Mouse (Mus musculus): ENCODE results near the gene Btg4. TPM values are rescaled to one million over a fixed set of nuclear protein-coding genes. Genes with fewer than 3 reads are reported as not detected.

Btg4 gene
- not detected in 2 replicates for polyA plus RNA-seq (2014; fragmentation: Nextera tagmentation; extraction: Ambion mirVana)

- 75% methylated on average over 2 of the region's 2 CpGs for WGBS
- no peak for ATAC-seq (ENCODE audit: insufficient number of reproducible peaks, insufficient read depth, low FRiP score, low read depth)
- Histone ChIP-seq H3K36me3 (ENCODE audit: control insufficient read depth, insufficient read depth, low read length) (peaks cover 18% of the 10 kb centered on the region), H3K9me3 (ENCODE audit: control insufficient read depth, low read length) (no peaks in the 10 kb centered on the region), H3K4me1 (ENCODE audit: control insufficient read depth in 2 of 2, insufficient read depth in 2 of 2, low read length in 2 of 2) (no peaks in the 10 kb centered on the region), H3K4me3 (ENCODE audit: control insufficient read depth in 1 of 2, insufficient read depth in 1 of 2, low read depth in 1 of 2, low read length in 2 of 2) (no peak within 1 kb of the TSS), H3K4me2 (ENCODE audit: low read length) (no peak within 1 kb of the TSS), H3K27ac (replicated peaks in 1 of 2; ENCODE audit: control insufficient read depth in 1 of 2, insufficient read depth in 1 of 2, low read depth in 2 of 2, low read length in 2 of 2) (no peak within 1 kb of the TSS), H3K9ac (ENCODE audit: low read length) (no peak within 1 kb of the TSS), H3K27me3 (ENCODE audit: control insufficient read depth, insufficient read depth, low read length) (no peaks in the 10 kb centered on the region)
Measured at GRCm38 (mm10) chr9:51060601-51061000, at the start of gene Btg4. Gene Btg4 (plus strand): TSS chr9:51060901.

- Histone ChIP-seq H3K27ac (replicated peaks in 1 of 2; ENCODE audit: control insufficient read depth in 1 of 2, insufficient read depth in 1 of 2, low read depth in 2 of 2, low read length in 2 of 2) (no peak overlapping the region), H3K4me2 (ENCODE audit: low read length) (no peak overlapping the region), H3K4me1 (ENCODE audit: control insufficient read depth in 2 of 2, insufficient read depth in 2 of 2, low read length in 2 of 2) (peaks cover 5 to 11% of the 10 kb centered on the region in 2 experiments; a peak in 3 of 4 replicates), H3K36me3 (ENCODE audit: control insufficient read depth, insufficient read depth, low read length) (no peaks in the 10 kb centered on the region), H3K9me3 (ENCODE audit: control insufficient read depth, low read length) (no peaks in the 10 kb centered on the region), H3K27me3 (ENCODE audit: control insufficient read depth, insufficient read depth, low read length) (no peaks in the 10 kb centered on the region), H3K4me3 (ENCODE audit: control insufficient read depth in 1 of 2, insufficient read depth in 1 of 2, low read depth in 1 of 2, low read length in 2 of 2) (no peak overlapping the region), H3K9ac (ENCODE audit: low read length) (no peak overlapping the region)
- WGBS: 61% methylated on average over 1 of the region's 1 CpGs
- ATAC-seq (ENCODE audit: insufficient number of reproducible peaks, insufficient read depth, low FRiP score, low read depth): no peak
Measured at GRCm38 (mm10) chr9:51013644-51014043, 47.1 kb upstream of the Btg4 start.

GRCm38 (mm10) chr9:51015732-51016131, 45.0 kb upstream of the Btg4 start:
- H3K9me3 ChIP-seq (ENCODE audit: control insufficient read depth, low read length): no peaks in the 10 kb centered on the region
- no peaks in the 10 kb centered on the region for H3K27me3 ChIP-seq (ENCODE audit: control insufficient read depth, insufficient read depth, low read length)
- peaks cover 2 to 4% of the 10 kb centered on the region in 2 experiments; a peak in 3 of 4 replicates for H3K4me1 ChIP-seq (ENCODE audit: control insufficient read depth in 2 of 2, insufficient read depth in 2 of 2, low read length in 2 of 2)
- 3% methylated on average over 4 of the region's 4 CpGs for WGBS
- H3K9ac ChIP-seq (ENCODE audit: low read length): no peak overlapping the region
- no peak overlapping the region for H3K27ac ChIP-seq (replicated peaks in 1 of 2; ENCODE audit: control insufficient read depth in 1 of 2, insufficient read depth in 1 of 2, low read depth in 2 of 2, low read length in 2 of 2)
- no peak overlapping the region for H3K4me3 ChIP-seq (ENCODE audit: control insufficient read depth in 1 of 2, insufficient read depth in 1 of 2, low read depth in 1 of 2, low read length in 2 of 2)
- ATAC-seq (ENCODE audit: insufficient number of reproducible peaks, insufficient read depth, low FRiP score, low read depth): no peak
- no peak overlapping the region for H3K4me2 ChIP-seq (ENCODE audit: low read length)
- H3K36me3 ChIP-seq (ENCODE audit: control insufficient read depth, insufficient read depth, low read length): no peaks in the 10 kb centered on the region

DNA sequence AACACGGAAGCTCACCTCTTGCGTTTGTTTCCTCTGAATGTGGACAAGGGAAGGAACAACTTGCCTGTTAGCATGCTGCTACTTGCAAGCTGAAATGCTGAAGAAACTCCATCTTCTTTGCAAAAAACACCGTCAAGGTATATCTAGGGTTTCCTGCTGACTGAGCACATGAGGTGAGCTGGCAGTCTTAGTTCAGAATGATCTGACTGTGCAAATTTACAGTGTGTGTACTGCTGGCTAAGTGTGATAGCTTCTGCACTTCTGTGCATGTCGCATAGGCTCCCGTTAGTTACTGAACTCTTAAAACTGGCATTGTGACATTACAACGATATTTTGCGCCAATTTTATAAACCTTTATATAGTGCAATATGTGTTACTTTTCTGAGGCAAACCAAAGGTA, 41.0 kb upstream of the Btg4 start:
- ATAC-seq (ENCODE audit: insufficient number of reproducible peaks, insufficient read depth, low FRiP score, low read depth): no peak
- Histone ChIP-seq H3K4me2 (ENCODE audit: low read length) (no peak overlapping the region), H3K4me1 (ENCODE audit: control insufficient read depth in 2 of 2, insufficient read depth in 2 of 2, low read length in 2 of 2) (peaks cover 2 to 4% of the 10 kb centered on the region in 2 experiments; a peak in 3 of 4 replicates), H3K4me3 (ENCODE audit: control insufficient read depth in 1 of 2, insufficient read depth in 1 of 2, low read depth in 1 of 2, low read length in 2 of 2) (no peak overlapping the region), H3K27me3 (ENCODE audit: control insufficient read depth, insufficient read depth, low read length) (no peaks in the 10 kb centered on the region), H3K9ac (ENCODE audit: low read length) (no peak overlapping the region), H3K9me3 (ENCODE audit: control insufficient read depth, low read length) (no peaks in the 10 kb centered on the region), H3K27ac (replicated peaks in 1 of 2; ENCODE audit: control insufficient read depth in 1 of 2, insufficient read depth in 1 of 2, low read depth in 2 of 2, low read length in 2 of 2) (no peak overlapping the region), H3K36me3 (ENCODE audit: control insufficient read depth, insufficient read depth, low read length) (no peaks in the 10 kb centered on the region)
- WGBS: 77% methylated on average over 7 of the region's 7 CpGs

DNA sequence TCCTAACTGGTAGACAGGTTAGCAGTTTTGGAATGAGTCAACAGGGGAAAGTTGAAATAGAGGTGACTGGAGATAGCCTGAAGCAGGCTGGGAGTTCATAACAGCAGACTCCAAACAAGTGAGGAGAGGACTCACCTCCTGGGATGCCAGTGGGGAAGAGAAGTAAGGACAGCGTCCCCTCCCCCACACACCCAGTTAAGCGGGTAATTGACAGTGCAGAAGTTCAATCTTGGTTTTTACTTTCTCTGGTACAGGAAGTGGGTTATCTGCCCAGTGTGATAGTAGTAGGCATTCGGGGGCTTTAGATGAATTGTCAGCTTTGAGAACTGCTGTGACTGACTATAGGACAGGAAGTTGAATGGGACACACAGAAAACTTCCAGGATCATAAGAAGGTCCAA, 40.4 kb upstream of the Btg4 start:
- Histone ChIP-seq H3K4me2 (ENCODE audit: low read length) (no peak overlapping the region), H3K9ac (ENCODE audit: low read length) (no peak overlapping the region), H3K27ac (replicated peaks in 1 of 2; ENCODE audit: control insufficient read depth in 1 of 2, insufficient read depth in 1 of 2, low read depth in 2 of 2, low read length in 2 of 2) (no peak overlapping the region), H3K27me3 (ENCODE audit: control insufficient read depth, insufficient read depth, low read length) (no peaks in the 10 kb centered on the region), H3K36me3 (ENCODE audit: control insufficient read depth, insufficient read depth, low read length) (no peaks in the 10 kb centered on the region), H3K4me1 (ENCODE audit: control insufficient read depth in 2 of 2, insufficient read depth in 2 of 2, low read length in 2 of 2) (peaks cover 2 to 4% of the 10 kb centered on the region in 2 experiments; a peak in 3 of 4 replicates), H3K9me3 (ENCODE audit: control insufficient read depth, low read length) (no peaks in the 10 kb centered on the region), H3K4me3 (ENCODE audit: control insufficient read depth in 1 of 2, insufficient read depth in 1 of 2, low read depth in 1 of 2, low read length in 2 of 2) (no peak overlapping the region)
- no peak for ATAC-seq (ENCODE audit: insufficient number of reproducible peaks, insufficient read depth, low FRiP score, low read depth)
- 49% methylated on average over 3 of the region's 3 CpGs for WGBS

GRCm38 (mm10) chr9:51021123-51021795, 39.4 kb upstream of the Btg4 start:
- H3K27me3 ChIP-seq (ENCODE audit: control insufficient read depth, insufficient read depth, low read length): no peaks in the 10 kb centered on the region
- no peak overlapping the region for H3K9ac ChIP-seq (ENCODE audit: low read length)
- no peak overlapping the region for H3K4me3 ChIP-seq (ENCODE audit: control insufficient read depth in 1 of 2, insufficient read depth in 1 of 2, low read depth in 1 of 2, low read length in 2 of 2)
- no peak overlapping the region for H3K27ac ChIP-seq (replicated peaks in 1 of 2; ENCODE audit: control insufficient read depth in 1 of 2, insufficient read depth in 1 of 2, low read depth in 2 of 2, low read length in 2 of 2)
- ATAC-seq (ENCODE audit: insufficient number of reproducible peaks, insufficient read depth, low FRiP score, low read depth): no peak
- no peaks in the 10 kb centered on the region for H3K9me3 ChIP-seq (ENCODE audit: control insufficient read depth, low read length)
- H3K4me2 ChIP-seq (ENCODE audit: low read length): no peak overlapping the region
- no peaks in the 10 kb centered on the region for H3K36me3 ChIP-seq (ENCODE audit: control insufficient read depth, insufficient read depth, low read length)
- 77% methylated on average over 4 of the region's 4 CpGs for WGBS
- no peaks in the 10 kb centered on the region for H3K4me1 ChIP-seq (ENCODE audit: control insufficient read depth in 2 of 2, insufficient read depth in 2 of 2, low read length in 2 of 2)

- Histone ChIP-seq H3K9me3 (ENCODE audit: control insufficient read depth, low read length) (no peaks in the 10 kb centered on the region), H3K9ac (ENCODE audit: low read length) (no peak overlapping the region), H3K4me3 (ENCODE audit: control insufficient read depth in 1 of 2, insufficient read depth in 1 of 2, low read depth in 1 of 2, low read length in 2 of 2) (no peak overlapping the region), H3K27ac (replicated peaks in 1 of 2; ENCODE audit: control insufficient read depth in 1 of 2, insufficient read depth in 1 of 2, low read depth in 2 of 2, low read length in 2 of 2) (no peak overlapping the region), H3K27me3 (ENCODE audit: control insufficient read depth, insufficient read depth, low read length) (no peaks in the 10 kb centered on the region), H3K4me2 (ENCODE audit: low read length) (no peak overlapping the region), H3K4me1 (ENCODE audit: control insufficient read depth in 2 of 2, insufficient read depth in 2 of 2, low read length in 2 of 2) (no peaks in the 10 kb centered on the region), H3K36me3 (ENCODE audit: control insufficient read depth, insufficient read depth, low read length) (no peaks in the 10 kb centered on the region)
- no peak for ATAC-seq (ENCODE audit: insufficient number of reproducible peaks, insufficient read depth, low FRiP score, low read depth)
- WGBS: 64% methylated on average over 1 of the region's 1 CpGs
Measured at GRCm38 (mm10) chr9:51026952-51027351, 33.7 kb upstream of the Btg4 start.

DNA sequence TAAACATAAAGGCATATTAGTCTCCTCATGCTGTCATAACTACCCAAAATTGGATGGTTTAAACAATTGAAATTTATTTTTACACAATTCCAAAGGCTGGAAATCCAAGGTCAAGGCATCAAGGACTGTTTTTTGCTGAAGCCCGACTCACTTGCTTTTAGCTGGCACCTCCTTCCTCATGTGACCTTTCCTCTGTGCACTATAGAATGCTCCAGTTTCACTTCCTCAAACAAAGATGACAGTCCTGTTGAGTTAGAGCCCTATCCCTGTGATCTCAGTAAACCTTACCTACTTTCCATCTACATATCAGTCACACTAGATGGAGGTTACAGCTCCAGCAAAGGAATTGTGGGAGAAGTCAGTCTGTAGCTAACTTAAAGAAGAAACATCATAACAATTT, 30.6 kb upstream of the Btg4 start:
- Histone ChIP-seq H3K4me3 (ENCODE audit: control insufficient read depth in 1 of 2, insufficient read depth in 1 of 2, low read depth in 1 of 2, low read length in 2 of 2) (no peak overlapping the region), H3K27me3 (ENCODE audit: control insufficient read depth, insufficient read depth, low read length) (no peaks in the 10 kb centered on the region), H3K4me1 (ENCODE audit: control insufficient read depth in 2 of 2, insufficient read depth in 2 of 2, low read length in 2 of 2) (no peaks in the 10 kb centered on the region), H3K9ac (ENCODE audit: low read length) (no peak overlapping the region), H3K36me3 (ENCODE audit: control insufficient read depth, insufficient read depth, low read length) (no peaks in the 10 kb centered on the region), H3K4me2 (ENCODE audit: low read length) (no peak overlapping the region), H3K27ac (replicated peaks in 1 of 2; ENCODE audit: control insufficient read depth in 1 of 2, insufficient read depth in 1 of 2, low read depth in 2 of 2, low read length in 2 of 2) (no peak overlapping the region), H3K9me3 (ENCODE audit: control insufficient read depth, low read length) (no peaks in the 10 kb centered on the region)
- 38% methylated on average over 1 of the region's 1 CpGs for WGBS
- no peak for ATAC-seq (ENCODE audit: insufficient number of reproducible peaks, insufficient read depth, low FRiP score, low read depth)
